Mouse (Mus musculus): Measurements from ENCODE around the gene Fam13a. TPM values are rescaled to one million over a fixed set of nuclear protein-coding genes. Genes with fewer than 3 reads are reported as not detected.
A peak's percentile ranks its signal among the peaks of the same experiment; 100 is the strongest.

The Fam13a gene
- polyA plus RNA-seq, 1 experiment from 2014 or later, result 7.5 TPM

- Histone ChIP-seq H3K4me3 (peak overlapping the region; percentile 45; the same call in 1 of the 2 replicates), H3K4me1 (no peaks in the 10 kb centered on the region), H3K9me3 (peaks cover 15% of the 10 kb centered on the region), H3K27ac (no peak overlapping the region), H3K27me3 (peaks cover 5% of the 10 kb centered on the region; the same call in 1 of the 2 replicates), H3K36me3 (peaks cover 12% of the 10 kb centered on the region; the same call in 1 of the 2 replicates), H3K4me2 (peak overlapping the region; percentile 78), H3K9ac (no peak overlapping the region)
- 79% methylated on average over 8 of the region's 8 CpGs for WGBS
- no peak for ATAC-seq (ENCODE audit: insufficient number of reproducible peaks, insufficient read depth, low FRiP score, low TSS enrichment, low read depth)
Observed at GRCm38 (mm10) chr6:58907336-58907735, 117.0 kb downstream of the Fam13a start.

- Histone ChIP-seq H3K27me3 (peaks cover 5% of the 10 kb centered on the region; the same call in 1 of the 2 replicates), H3K9me3 (peaks cover 15% of the 10 kb centered on the region), H3K36me3 (peaks cover 12% of the 10 kb centered on the region; the same call in 1 of the 2 replicates), H3K4me2 (peak within 1 kb of the TSS; percentile 78), H3K4me1 (no peaks in the 10 kb centered on the region), H3K4me3 (peak within 1 kb of the TSS; percentile 45), H3K9ac (peak within 1 kb of the TSS; percentile 57), H3K27ac (no peak within 1 kb of the TSS)
- 0 out of 2 replicates have a peak, but pooled peaks have one; percentile 32 for ATAC-seq (ENCODE audit: insufficient number of reproducible peaks, insufficient read depth, low FRiP score, low TSS enrichment, low read depth)
- WGBS, result 43% methylated on average over 34 of the region's 34 CpGs
Observed at GRCm38 (mm10) chr6:58906852-58907261, 117.5 kb downstream of the Fam13a start, which contains the start of gene Nap1l5. Gene Nap1l5 (minus strand): TSS chr6:58907076.

GRCm38 (mm10) chr6:58904551-58904950 lies 119.8 kb downstream of the Fam13a start:
- ATAC-seq (ENCODE audit: insufficient number of reproducible peaks, insufficient read depth, low FRiP score, low TSS enrichment, low read depth), result no peak
- H3K4me3 ChIP-seq, result no peak overlapping the region
- H3K9me3 ChIP-seq, result peaks cover 15% of the 10 kb centered on the region
- H3K27me3 ChIP-seq, result peaks cover 5% of the 10 kb centered on the region; the same call in 1 of the 2 replicates
- WGBS, result 48% methylated on average over 3 of the region's 3 CpGs
- H3K4me1 ChIP-seq, result no peaks in the 10 kb centered on the region
- peaks cover 12% of the 10 kb centered on the region; the same call in 1 of the 2 replicates for H3K36me3 ChIP-seq
- H3K4me2 ChIP-seq, result no peak overlapping the region
- no peak overlapping the region for H3K9ac ChIP-seq
- no peak overlapping the region for H3K27ac ChIP-seq

- Histone ChIP-seq H3K9ac (no peak overlapping the region), H3K4me1 (no peaks in the 10 kb centered on the region), H3K27ac (no peak overlapping the region), H3K27me3 (peaks cover 5% of the 10 kb centered on the region; the same call in 1 of the 2 replicates), H3K36me3 (peaks cover 12% of the 10 kb centered on the region; the same call in 1 of the 2 replicates), H3K4me3 (no peak overlapping the region), H3K4me2 (no peak overlapping the region), H3K9me3 (peaks cover 15% of the 10 kb centered on the region)
- WGBS, result 25% methylated on average over 8 of the region's 8 CpGs
- ATAC-seq (ENCODE audit: insufficient number of reproducible peaks, insufficient read depth, low FRiP score, low TSS enrichment, low read depth), result no peak
Observed at GRCm38 (mm10) chr6:58903171-58903570, 121.2 kb downstream of the Fam13a start.

- 85% methylated on average over 7 of the region's 7 CpGs for whole genome bisulfite sequencing
- no peaks in the 10 kb centered on the region for H3K9me3 ChIP-seq
- no peaks in the 10 kb centered on the region for H3K27me3 ChIP-seq
- no peaks in the 10 kb centered on the region; the same call in 1 of the 2 replicates for H3K36me3 ChIP-seq
- H3K4me1 ChIP-seq, result no peaks in the 10 kb centered on the region
- H3K9ac ChIP-seq, result no peak overlapping the region
- no peak overlapping the region for H3K4me2 ChIP-seq
- no peak overlapping the region for H3K27ac ChIP-seq
- no peak overlapping the region for H3K4me3 ChIP-seq
- no peak for ATAC-seq (ENCODE audit: insufficient number of reproducible peaks, insufficient read depth, low FRiP score, low TSS enrichment, low read depth)
Observed at GRCm38 (mm10) chr6:58900536-58900935, 123.8 kb downstream of the Fam13a start.

- no peak overlapping the region for H3K27ac ChIP-seq
- H3K9ac ChIP-seq, result no peak overlapping the region
- no peaks in the 10 kb centered on the region; the same call in 1 of the 2 replicates for H3K36me3 ChIP-seq
- no peaks in the 10 kb centered on the region for H3K9me3 ChIP-seq
- no peak overlapping the region for H3K4me2 ChIP-seq
- ATAC-seq (ENCODE audit: insufficient number of reproducible peaks, insufficient read depth, low FRiP score, low TSS enrichment, low read depth), result no peak
- no peaks in the 10 kb centered on the region for H3K4me1 ChIP-seq
- 88% methylated on average over 3 of the region's 3 CpGs for WGBS
- H3K27me3 ChIP-seq, result no peaks in the 10 kb centered on the region
- H3K4me3 ChIP-seq, result no peak overlapping the region
Observed at GRCm38 (mm10) chr6:58899076-58899475, 125.3 kb downstream of the Fam13a start.

GRCm38 (mm10) chr6:58896648-58897047 lies 127.7 kb downstream of the Fam13a start:
- Histone ChIP-seq H3K4me1 (no peaks in the 10 kb centered on the region), H3K36me3 (no peaks in the 10 kb centered on the region; the same call in 1 of the 2 replicates), H3K4me2 (no peak overlapping the region), H3K9ac (no peak overlapping the region), H3K27me3 (no peaks in the 10 kb centered on the region), H3K9me3 (no peaks in the 10 kb centered on the region), H3K27ac (no peak overlapping the region), H3K4me3 (no peak overlapping the region)
- 78% methylated on average over 3 of the region's 3 CpGs for WGBS
- ATAC-seq (ENCODE audit: insufficient number of reproducible peaks, insufficient read depth, low FRiP score, low TSS enrichment, low read depth), result no peak

GRCm38 (mm10) chr6:58894994-58895393 lies 129.4 kb downstream of the Fam13a start:
- Histone ChIP-seq H3K27me3 (no peaks in the 10 kb centered on the region), H3K27ac (no peak overlapping the region), H3K9ac (no peak overlapping the region), H3K4me2 (no peak overlapping the region), H3K9me3 (no peaks in the 10 kb centered on the region), H3K4me3 (no peak overlapping the region), H3K36me3 (peaks cover 4% of the 10 kb centered on the region; the same call in 1 of the 2 replicates), H3K4me1 (no peaks in the 10 kb centered on the region)
- ATAC-seq (ENCODE audit: insufficient number of reproducible peaks, insufficient read depth, low FRiP score, low TSS enrichment, low read depth), result no peak
- WGBS, result 88% methylated on average over 4 of the region's 4 CpGs

- no peak overlapping the region for H3K9ac ChIP-seq
- ATAC-seq (ENCODE audit: insufficient number of reproducible peaks, insufficient read depth, low FRiP score, low TSS enrichment, low read depth), result no peak
- WGBS, result 85% methylated on average over 6 of the region's 6 CpGs
Observed at GRCm38 (mm10) chr6:58893307-58893706, 131.0 kb downstream of the Fam13a start.

GRCm38 (mm10) chr6:58889917-58890316 lies 134.4 kb downstream of the Fam13a start:
- Histone ChIP-seq H3K4me3 (no peak overlapping the region), H3K9ac (no peak overlapping the region), H3K27ac (no peak overlapping the region), H3K4me1 (no peaks in the 10 kb centered on the region), H3K27me3 (no peaks in the 10 kb centered on the region), H3K9me3 (no peaks in the 10 kb centered on the region), H3K36me3 (peaks cover 6% of the 10 kb centered on the region; the same call in 1 of the 2 replicates), H3K4me2 (no peak overlapping the region)
- ATAC-seq (ENCODE audit: insufficient number of reproducible peaks, insufficient read depth, low FRiP score, low TSS enrichment, low read depth), result no peak
- 90% methylated on average over 3 of the region's 3 CpGs for WGBS

More at GRCm38 (mm10) chr6:58893307-58893706, 131.0 kb downstream of the Fam13a start:
- no peak overlapping the region for H3K4me3 ChIP-seq
- H3K27ac ChIP-seq, result no peak overlapping the region
- H3K4me1 ChIP-seq, result no peaks in the 10 kb centered on the region
- peaks cover 6% of the 10 kb centered on the region; the same call in 1 of the 2 replicates for H3K36me3 ChIP-seq
- H3K9me3 ChIP-seq, result no peaks in the 10 kb centered on the region
- no peak overlapping the region for H3K4me2 ChIP-seq
- no peaks in the 10 kb centered on the region for H3K27me3 ChIP-seq

- H3K4me2 ChIP-seq, result no peak overlapping the region
- no peaks in the 10 kb centered on the region for H3K4me1 ChIP-seq
- no peak overlapping the region for H3K4me3 ChIP-seq
- no peak for ATAC-seq (ENCODE audit: insufficient number of reproducible peaks, insufficient read depth, low FRiP score, low TSS enrichment, low read depth)
- H3K9ac ChIP-seq, result no peak overlapping the region
- 75% methylated on average over 6 of the region's 6 CpGs for WGBS
- H3K27ac ChIP-seq, result no peak overlapping the region
- no peaks in the 10 kb centered on the region for H3K27me3 ChIP-seq
- 0 out of 2 replicates have a peak, but pooled peaks cover 4% of the 10 kb centered on the region for H3K36me3 ChIP-seq
- no peaks in the 10 kb centered on the region for H3K9me3 ChIP-seq
Observed at GRCm38 (mm10) chr6:58882271-58882670, 142.1 kb downstream of the Fam13a start.
